Mouse (Mus musculus) E14TG2a.4 (cell line): ENCODE measurements around the gene Haghl.

Source experiments
- CTCF ChIP-seq: conservative IDR thresholded peaks from 2 replicates; pipeline ENCODE4 v1.5.1; 2014; ENCODE audit warnings: low read length
- NANOG ChIP-seq: IDR thresholded peaks from 2 replicates; pipeline ENCODE4 v1.6.1; 2014; ENCODE audit warnings: borderline replicate concordance, low read length, mixed read lengths
- POU5F1 ChIP-seq: IDR thresholded peaks from 2 replicates; pipeline ENCODE4 v1.6.1; 2014; ENCODE audit warnings: low read length, borderline replicate concordance

- TF ChIP-seq CTCF (no peak), POU5F1 (no peak), NANOG (no peak)
These were observed 22.9 kb downstream of the Haghl start for GRCm38 (mm10) chr17:25762591-25762990.
